Mouse (Mus musculus): ENCODE results near the gene Twf1. TPM values are rescaled to one million over a fixed set of nuclear protein-coding genes. Genes with fewer than 3 reads are reported as not detected.

Gene Twf1
- total RNA-seq, 1 experiment: 45.6 TPM

GRCm38 (mm10) chr15:94616036-94616435, 26.3 kb upstream of the Twf1 start:
- no peak for TF ChIP-seq CHD2 (IDR thresholded peaks at IDR 0.05; ENCODE audit: low read depth, low read length)
- 0 out of 2 replicates have a peak, but pooled peaks have one; percentile 37 for TF ChIP-seq MAFK (IDR thresholded peaks at IDR 0.05; ENCODE audit: insufficient read depth, low read depth, low read length)
- no peak for TF ChIP-seq HCFC1 (IDR thresholded peaks at IDR 0.05; ENCODE audit: borderline replicate concordance, insufficient read depth, low read length)
- H3K9ac ChIP-seq (ENCODE audit: insufficient read depth, low read depth, low read length, poor library complexity, severe bottlenecking): no peak overlapping the region
- in situ Hi-C loops (cut with MboI; ENCODE audit: low sequenced_read_pairs in 2 of 2, unreplicated experiment in 2 of 2): no loop called here

GRCm38 (mm10) chr15:94607768-94608167, 18.1 kb upstream of the Twf1 start:
- TF ChIP-seq HCFC1 (IDR thresholded peaks at IDR 0.05; ENCODE audit: borderline replicate concordance, insufficient read depth, low read length) (no peak), ZC3H11A (IDR thresholded peaks at IDR 0.05; ENCODE audit: borderline replicate concordance, low read depth, low read length) (no peak), MAFK (IDR thresholded peaks at IDR 0.05; ENCODE audit: insufficient read depth, low read depth, low read length) (no peak), CHD2 (IDR thresholded peaks at IDR 0.05; ENCODE audit: low read depth, low read length) (no peak), ZNF384 (IDR thresholded peaks at IDR 0.05; ENCODE audit: low read depth, low read length) (no peak)
- no peaks in the 10 kb centered on the region for H3K9me3 ChIP-seq (ENCODE audit: control insufficient read depth, insufficient read depth, low read depth, low read length)
- H3K9ac ChIP-seq (ENCODE audit: insufficient read depth, low read depth, low read length, poor library complexity, severe bottlenecking): no peak overlapping the region
- H3K4me1 ChIP-seq (ENCODE audit: control insufficient read depth in 2 of 2, insufficient read depth in 2 of 2, low read length in 2 of 2, poor library complexity in 1 of 2): no peaks in the 10 kb centered on the region
- no peaks in the 10 kb centered on the region for H3K36me3 ChIP-seq (ENCODE audit: control insufficient read depth, insufficient read depth, low read length, poor library complexity, severe bottlenecking)
- in situ Hi-C loops (cut with MboI; ENCODE audit: low sequenced_read_pairs in 2 of 2, unreplicated experiment in 2 of 2): no loop called here
- H3K27ac ChIP-seq (ENCODE audit: insufficient read depth, low read depth, low read length, poor library complexity, severe bottlenecking): no peak overlapping the region
- no peak for DNase-seq (ENCODE audit: low read depth, low spot score)
- H3K4me3 ChIP-seq (ENCODE audit: insufficient read depth in 1 of 2, low read depth in 1 of 2, low read length in 2 of 2, poor library complexity in 1 of 2, severe bottlenecking in 1 of 2): no peak overlapping the region

More at GRCm38 (mm10) chr15:94616036-94616435, 26.3 kb upstream of the Twf1 start:
- Histone ChIP-seq H3K36me3 (ENCODE audit: control insufficient read depth, insufficient read depth, low read length, poor library complexity, severe bottlenecking) (no peaks in the 10 kb centered on the region), H3K4me1 (ENCODE audit: control insufficient read depth in 2 of 2, insufficient read depth in 2 of 2, low read length in 2 of 2, poor library complexity in 1 of 2) (no peaks in the 10 kb centered on the region), H3K27ac (ENCODE audit: insufficient read depth, low read depth, low read length, poor library complexity, severe bottlenecking) (no peak overlapping the region), H3K9me3 (ENCODE audit: control insufficient read depth, insufficient read depth, low read depth, low read length) (no peaks in the 10 kb centered on the region), H3K4me3 (ENCODE audit: insufficient read depth in 1 of 2, low read depth in 1 of 2, low read length in 2 of 2, poor library complexity in 1 of 2, severe bottlenecking in 1 of 2) (no peak overlapping the region)
- no peak for DNase-seq (ENCODE audit: low read depth, low spot score)

- Histone ChIP-seq H3K9me3 (ENCODE audit: control insufficient read depth, insufficient read depth, low read depth, low read length) (no peaks in the 10 kb centered on the region), H3K27ac (ENCODE audit: insufficient read depth, low read depth, low read length, poor library complexity, severe bottlenecking) (no peak overlapping the region), H3K9ac (ENCODE audit: insufficient read depth, low read depth, low read length, poor library complexity, severe bottlenecking) (no peak overlapping the region), H3K36me3 (ENCODE audit: control insufficient read depth, insufficient read depth, low read length, poor library complexity, severe bottlenecking) (no peaks in the 10 kb centered on the region), H3K4me1 (ENCODE audit: control insufficient read depth in 2 of 2, insufficient read depth in 2 of 2, low read length in 2 of 2, poor library complexity in 1 of 2) (peaks cover 0 to 10% of the 10 kb centered on the region in 2 experiments; a peak in 2 of 4 replicates), H3K4me3 (ENCODE audit: insufficient read depth in 1 of 2, low read depth in 1 of 2, low read length in 2 of 2, poor library complexity in 1 of 2, severe bottlenecking in 1 of 2) (no peak overlapping the region)
- in situ Hi-C loops (cut with MboI; ENCODE audit: low sequenced_read_pairs in 2 of 2, unreplicated experiment in 2 of 2): no loop called here
- no peak for DNase-seq (ENCODE audit: low read depth, low spot score)
- no peak for TF ChIP-seq CHD2 (IDR thresholded peaks at IDR 0.05; ENCODE audit: low read depth, low read length)
Observed at GRCm38 (mm10) chr15:94602441-94602840, 12.8 kb upstream of the Twf1 start.

GRCm38 (mm10) chr15:94601339-94601738, 11.7 kb upstream of the Twf1 start:
- Histone ChIP-seq H3K9ac (ENCODE audit: insufficient read depth, low read depth, low read length, poor library complexity, severe bottlenecking) (no peak overlapping the region), H3K4me1 (ENCODE audit: control insufficient read depth in 2 of 2, insufficient read depth in 2 of 2, low read length in 2 of 2, poor library complexity in 1 of 2) (peaks cover 0 to 10% of the 10 kb centered on the region in 2 experiments; a peak in 2 of 4 replicates), H3K4me3 (ENCODE audit: insufficient read depth in 1 of 2, low read depth in 1 of 2, low read length in 2 of 2, poor library complexity in 1 of 2, severe bottlenecking in 1 of 2) (no peak overlapping the region), H3K9me3 (ENCODE audit: control insufficient read depth, insufficient read depth, low read depth, low read length) (no peaks in the 10 kb centered on the region), H3K27ac (ENCODE audit: insufficient read depth, low read depth, low read length, poor library complexity, severe bottlenecking) (no peak overlapping the region), H3K36me3 (ENCODE audit: control insufficient read depth, insufficient read depth, low read length, poor library complexity, severe bottlenecking) (no peaks in the 10 kb centered on the region)
- in situ Hi-C loops (cut with MboI; ENCODE audit: low sequenced_read_pairs in 2 of 2, unreplicated experiment in 2 of 2): no loop called here
- peak; percentile 53 for DNase-seq (ENCODE audit: low read depth, low spot score)
- no peak for TF ChIP-seq ZNF384 (IDR thresholded peaks at IDR 0.05; ENCODE audit: low read depth, low read length)
- TF ChIP-seq ZC3H11A (IDR thresholded peaks at IDR 0.05; ENCODE audit: borderline replicate concordance, low read depth, low read length): no peak
- no peak for TF ChIP-seq MAFK (IDR thresholded peaks at IDR 0.05; ENCODE audit: insufficient read depth, low read depth, low read length)
- TF ChIP-seq HCFC1 (IDR thresholded peaks at IDR 0.05; ENCODE audit: borderline replicate concordance, insufficient read depth, low read length): no peak
- no peak for TF ChIP-seq CHD2 (IDR thresholded peaks at IDR 0.05; ENCODE audit: low read depth, low read length)

- Histone ChIP-seq H3K36me3 (ENCODE audit: control insufficient read depth, insufficient read depth, low read length, poor library complexity, severe bottlenecking) (no peaks in the 10 kb centered on the region), H3K9me3 (ENCODE audit: control insufficient read depth, insufficient read depth, low read depth, low read length) (no peaks in the 10 kb centered on the region)
- TF ChIP-seq ZNF384 (IDR thresholded peaks at IDR 0.05; ENCODE audit: low read depth, low read length) (no peak), MAFK (IDR thresholded peaks at IDR 0.05; ENCODE audit: insufficient read depth, low read depth, low read length) (no peak), HCFC1 (IDR thresholded peaks at IDR 0.05; ENCODE audit: borderline replicate concordance, insufficient read depth, low read length) (no peak), ZC3H11A (IDR thresholded peaks at IDR 0.05; ENCODE audit: borderline replicate concordance, low read depth, low read length) (no peak), CHD2 (IDR thresholded peaks at IDR 0.05; ENCODE audit: low read depth, low read length) (no peak)
Observed at GRCm38 (mm10) chr15:94600145-94600707, 10.5 kb upstream of the Twf1 start.

More at GRCm38 (mm10) chr15:94600145-94600707, 10.5 kb upstream of the Twf1 start:
- Histone ChIP-seq H3K27ac (ENCODE audit: insufficient read depth, low read depth, low read length, poor library complexity, severe bottlenecking) (no peak overlapping the region), H3K4me1 (ENCODE audit: control insufficient read depth in 2 of 2, insufficient read depth in 2 of 2, low read length in 2 of 2, poor library complexity in 1 of 2) (peaks cover 0 to 10% of the 10 kb centered on the region in 2 experiments; a peak in 2 of 4 replicates), H3K9ac (ENCODE audit: insufficient read depth, low read depth, low read length, poor library complexity, severe bottlenecking) (no peak overlapping the region), H3K4me3 (ENCODE audit: insufficient read depth in 1 of 2, low read depth in 1 of 2, low read length in 2 of 2, poor library complexity in 1 of 2, severe bottlenecking in 1 of 2) (no peak overlapping the region)
- in situ Hi-C loops (cut with MboI; ENCODE audit: low sequenced_read_pairs in 2 of 2, unreplicated experiment in 2 of 2): no loop called here
- DNase-seq (ENCODE audit: low read depth, low spot score): no peak

Data from ES-E14 (cell line).